Mouse (Mus musculus): ENCODE measurements around the gene G430095P16Rik. TPM values are rescaled to one million over a fixed set of nuclear protein-coding genes. Genes with fewer than 3 reads are reported as not detected.

G430095P16Rik gene
- polyA plus RNA-seq, 1 experiment from 2014 or later = 1.2 TPM

GRCm38 (mm10) chr8:84738715-84739400 is 16.1 kb downstream of the G430095P16Rik start:
- peaks cover 59% of the 10 kb centered on the region for H3K27me3 ChIP-seq
- H3K4me1 ChIP-seq (replicated peaks) = peaks cover 80% of the 10 kb centered on the region
- no peak for ATAC-seq (ENCODE audit: low FRiP score, low read depth)
- 38% methylated on average over 10 of the region's 10 CpGs for WGBS
- no peaks in the 10 kb centered on the region for H3K9me3 ChIP-seq
- no peaks in the 10 kb centered on the region for H3K36me3 ChIP-seq
- no peak overlapping the region for H3K4me3 ChIP-seq
- peak overlapping the region; percentile 43 for H3K4me2 ChIP-seq
- H3K27ac ChIP-seq (replicated peaks) = peak overlapping the region; percentile 37; the same call in 1 of the 2 replicates
- H3K9ac ChIP-seq = no peak overlapping the region

- no peak for ATAC-seq (ENCODE audit: low FRiP score, low read depth)
- Histone ChIP-seq H3K9ac (no peak overlapping the region), H3K4me1 (replicated peaks) (peaks cover 80% of the 10 kb centered on the region), H3K27me3 (peaks cover 59% of the 10 kb centered on the region), H3K27ac (replicated peaks) (0 out of 2 replicates have a peak overlapping the region, but pooled peaks have one; percentile 14), H3K4me2 (no peak overlapping the region), H3K4me3 (no peak overlapping the region), H3K36me3 (no peaks in the 10 kb centered on the region), H3K9me3 (no peaks in the 10 kb centered on the region)
- WGBS = 13% methylated on average over 1 of the region's 1 CpGs
Observed at GRCm38 (mm10) chr8:84739401-84739742, 16.6 kb downstream of the G430095P16Rik start.

GRCm38 (mm10) chr8:84740895-84741843 is 18.4 kb downstream of the G430095P16Rik start:
- Histone ChIP-seq H3K9ac (no peak overlapping the region), H3K36me3 (no peaks in the 10 kb centered on the region), H3K9me3 (no peaks in the 10 kb centered on the region), H3K4me2 (no peak overlapping the region), H3K4me1 (replicated peaks) (peaks cover 89% of the 10 kb centered on the region), H3K4me3 (no peak overlapping the region), H3K27ac (replicated peaks) (peak overlapping the region; percentile 71), H3K27me3 (peaks cover 66% of the 10 kb centered on the region)
- 36% methylated on average over 13 of the region's 13 CpGs for WGBS
- ATAC-seq (ENCODE audit: low FRiP score, low read depth) = no peak

DNA sequence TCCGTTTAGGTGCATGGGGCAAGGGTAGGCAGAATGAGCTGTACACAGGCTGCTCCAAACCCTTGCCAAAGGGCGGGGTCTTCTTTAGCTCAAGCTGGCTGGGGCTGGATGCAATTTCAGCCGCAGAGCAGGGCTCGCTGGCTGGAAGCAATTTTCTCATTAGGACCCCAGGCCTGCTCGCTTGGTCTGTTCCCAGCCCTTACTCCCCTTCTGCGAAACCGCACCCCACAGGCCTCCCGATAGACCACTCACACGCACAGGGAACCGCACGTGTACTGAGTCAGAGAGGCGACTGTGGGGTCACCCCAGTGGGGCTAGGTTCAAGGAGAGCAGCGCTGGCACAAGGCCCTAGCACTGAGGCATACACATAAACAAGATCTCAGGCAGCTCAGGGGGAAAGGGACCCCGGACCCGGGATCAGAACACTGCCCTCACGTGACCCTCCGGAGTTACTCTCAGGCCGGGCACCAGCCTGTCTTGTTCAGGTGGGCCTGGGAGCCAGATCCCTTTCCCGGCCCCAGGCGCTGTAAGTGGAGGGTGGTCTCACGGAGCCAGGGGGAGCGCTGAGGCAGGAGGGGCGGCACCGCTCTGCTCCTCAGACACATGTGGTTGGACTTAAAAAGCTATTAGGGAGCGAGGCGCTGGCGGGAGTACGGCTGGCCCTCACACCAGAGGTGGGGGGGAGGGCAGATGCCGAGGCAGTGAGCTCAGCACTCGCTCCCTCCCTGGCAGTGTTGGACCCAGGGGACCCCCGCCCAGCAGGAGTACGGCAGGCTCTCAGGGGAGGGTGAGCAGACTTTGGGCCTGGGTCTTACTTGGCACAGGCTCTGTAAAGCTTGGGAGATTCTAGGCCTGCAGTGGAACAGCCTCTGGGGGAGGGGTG is 19.6 kb downstream of the G430095P16Rik start:
- Histone ChIP-seq H3K4me3 (no peak overlapping the region), H3K9ac (no peak overlapping the region), H3K27me3 (peaks cover 64% of the 10 kb centered on the region), H3K4me1 (replicated peaks) (peaks cover 83% of the 10 kb centered on the region), H3K36me3 (no peaks in the 10 kb centered on the region), H3K27ac (replicated peaks) (peak overlapping the region; percentile 71), H3K4me2 (peak overlapping the region; percentile 20), H3K9me3 (no peaks in the 10 kb centered on the region)
- 7% methylated on average over 32 of the region's 32 CpGs for WGBS
- peak; percentile 27; the same call in 1 of the 2 replicates for ATAC-seq (ENCODE audit: low FRiP score, low read depth)

- H3K27ac ChIP-seq (replicated peaks) = peak overlapping the region; percentile 71
- no peaks in the 10 kb centered on the region for H3K9me3 ChIP-seq
- H3K4me3 ChIP-seq = no peak overlapping the region
- ATAC-seq (ENCODE audit: low FRiP score, low read depth) = no peak
- WGBS = 11% methylated on average over 10 of the region's 10 CpGs
- H3K4me2 ChIP-seq = peak overlapping the region; percentile 20
- no peak overlapping the region for H3K9ac ChIP-seq
- peaks cover 63% of the 10 kb centered on the region for H3K27me3 ChIP-seq
- H3K4me1 ChIP-seq (replicated peaks) = peaks cover 76% of the 10 kb centered on the region
- no peaks in the 10 kb centered on the region for H3K36me3 ChIP-seq
Observed at GRCm38 (mm10) chr8:84743054-84743415, 20.2 kb downstream of the G430095P16Rik start.

DNA sequence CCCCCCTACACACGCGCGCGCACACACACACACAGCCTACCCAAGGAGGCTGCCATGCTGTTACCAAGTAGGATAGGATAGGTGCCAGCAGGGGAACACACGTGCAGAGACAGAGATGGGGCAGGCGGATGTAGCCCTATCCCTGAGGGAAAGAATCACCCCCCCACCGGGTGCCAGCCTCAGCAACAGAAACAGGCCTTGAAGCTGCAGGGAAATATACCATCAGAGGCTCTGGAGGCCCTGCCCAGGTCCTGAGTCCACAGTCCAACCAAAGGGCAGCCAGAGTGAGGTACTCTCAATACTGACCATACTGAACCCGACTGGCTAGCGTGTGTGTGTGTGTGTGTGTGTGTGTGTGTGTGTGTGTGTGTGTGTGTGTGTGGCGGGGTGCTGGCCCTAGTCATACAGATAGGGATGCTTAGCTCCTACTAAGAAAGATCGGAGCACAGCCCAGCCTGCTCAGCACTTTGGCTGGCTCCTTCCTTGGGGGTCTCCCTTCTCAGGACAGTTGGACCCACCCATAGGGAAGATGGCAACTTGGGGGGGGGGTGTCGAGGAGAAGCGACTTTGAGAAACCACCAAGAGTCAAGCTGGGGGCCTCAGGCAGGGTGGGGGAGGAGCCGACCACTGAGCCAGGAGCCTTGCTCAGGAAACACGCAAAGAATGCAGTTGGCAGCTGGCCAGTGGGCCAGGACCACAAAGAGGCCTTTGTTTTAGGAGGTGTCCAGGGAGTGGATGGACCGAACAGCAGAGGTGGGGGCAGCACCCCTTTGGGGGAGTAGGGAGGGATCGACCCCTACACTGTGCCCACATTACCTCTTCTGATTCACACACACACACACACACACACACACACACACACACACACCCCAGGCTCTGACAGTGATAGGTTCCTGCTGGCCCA is 21.0 kb downstream of the G430095P16Rik start:
- WGBS = 10% methylated on average over 17 of the region's 17 CpGs
- Histone ChIP-seq H3K9me3 (no peaks in the 10 kb centered on the region), H3K27ac (replicated peaks) (peak overlapping the region; percentile 71), H3K4me2 (no peak overlapping the region; the same call in none of the 2 replicates), H3K4me1 (replicated peaks) (peaks cover 69% of the 10 kb centered on the region), H3K36me3 (no peaks in the 10 kb centered on the region), H3K27me3 (peaks cover 62% of the 10 kb centered on the region), H3K9ac (no peak overlapping the region), H3K4me3 (no peak overlapping the region)
- peak; percentile 71 for ATAC-seq (ENCODE audit: low FRiP score, low read depth)

DNA sequence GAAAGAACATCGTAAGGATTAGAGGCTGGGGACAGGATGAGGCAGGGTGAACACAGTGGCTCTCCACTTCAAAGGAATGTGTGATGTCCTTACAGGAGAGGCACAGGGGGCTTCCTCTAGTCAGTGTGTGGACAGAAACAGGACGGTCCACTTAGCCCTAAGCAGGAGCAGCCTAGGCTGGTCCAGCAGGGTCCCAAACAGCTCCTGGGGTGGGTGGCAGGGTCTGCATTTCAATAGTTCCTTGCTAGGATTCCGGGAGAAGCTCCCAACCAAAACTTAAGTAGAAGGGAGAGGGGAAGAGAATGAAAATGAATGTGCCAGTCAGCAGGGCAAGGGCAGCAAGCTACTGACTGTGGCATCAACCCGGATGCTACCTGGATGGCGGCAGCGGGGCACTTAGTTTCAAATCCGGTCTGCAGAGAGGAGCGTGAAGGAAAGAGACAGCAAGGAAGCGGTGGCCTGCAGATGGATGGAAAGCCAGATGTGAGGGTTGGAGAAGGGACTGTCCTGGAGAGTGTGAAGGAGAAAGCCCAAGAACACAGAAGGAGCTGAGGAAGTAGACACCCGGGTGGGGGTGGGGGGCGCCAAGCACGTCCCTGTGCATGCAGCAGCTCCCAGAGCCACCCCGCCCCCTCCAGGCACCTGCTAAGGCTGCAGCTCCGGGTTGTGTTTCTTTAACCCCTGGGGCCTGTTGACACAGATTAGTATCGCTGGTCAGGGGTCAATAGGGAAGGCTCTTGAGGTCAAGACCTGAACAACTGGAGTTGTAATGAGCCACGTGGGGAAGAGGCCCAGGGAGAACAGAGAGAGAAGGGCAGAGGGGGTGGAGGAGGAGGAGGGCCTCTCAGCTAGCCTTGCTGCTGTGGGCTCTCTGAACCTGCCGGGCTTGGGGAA is 22.5 kb downstream of the G430095P16Rik start:
- Histone ChIP-seq H3K36me3 (no peaks in the 10 kb centered on the region), H3K4me2 (no peak overlapping the region), H3K27me3 (peaks cover 60% of the 10 kb centered on the region), H3K9me3 (no peaks in the 10 kb centered on the region), H3K4me3 (no peak overlapping the region), H3K27ac (replicated peaks) (peak overlapping the region; percentile 71; the same call in 1 of the 2 replicates), H3K4me1 (replicated peaks) (peaks cover 67% of the 10 kb centered on the region), H3K9ac (no peak overlapping the region)
- ATAC-seq (ENCODE audit: low FRiP score, low read depth) = no peak
- WGBS = 6% methylated on average over 16 of the region's 17 CpGs

GRCm38 (mm10) chr8:84749519-84749918 is 26.7 kb downstream of the G430095P16Rik start:
- Histone ChIP-seq H3K36me3 (no peaks in the 10 kb centered on the region), H3K4me2 (0 out of 2 replicates have a peak overlapping the region, but pooled peaks have one; percentile 1), H3K27ac (replicated peaks) (peak overlapping the region; percentile 50), H3K9ac (no peak overlapping the region), H3K4me3 (no peak overlapping the region), H3K27me3 (peaks cover 59% of the 10 kb centered on the region), H3K9me3 (no peaks in the 10 kb centered on the region), H3K4me1 (replicated peaks) (peaks cover 45% of the 10 kb centered on the region)
- no peak for ATAC-seq (ENCODE audit: low FRiP score, low read depth)
- 66% methylated on average over 16 of the region's 16 CpGs for WGBS

GRCm38 (mm10) chr8:84752734-84753582 is 30.2 kb downstream of the G430095P16Rik start:
- Histone ChIP-seq H3K9ac (no peak overlapping the region), H3K36me3 (no peaks in the 10 kb centered on the region), H3K4me2 (no peak overlapping the region), H3K27ac (replicated peaks) (no peak overlapping the region), H3K27me3 (peaks cover 39% of the 10 kb centered on the region), H3K4me1 (replicated peaks) (peaks cover 40% of the 10 kb centered on the region), H3K4me3 (no peak overlapping the region), H3K9me3 (no peaks in the 10 kb centered on the region)
- 81% methylated on average over 6 of the region's 6 CpGs for WGBS
- ATAC-seq (ENCODE audit: low FRiP score, low read depth) = no peak
